Mouse (Mus musculus) hindbrain, embryonic 15.5 days (tissue): Measurements from ENCODE around the gene Chmp6. TPM values are rescaled to one million over a fixed set of nuclear protein-coding genes. Genes with fewer than 3 reads are reported as not detected.
A peak's percentile ranks its signal among the peaks of the same experiment; 100 is the strongest.

Source experiments
- ATAC-seq: fragments of 200-750 bp; cut with Nextera tagmentation; 2 replicates; pipeline ENCODE4 v1.8.0; 2017; ENCODE audit warnings: low read depth, moderate number of reproducible peaks, moderate TSS enrichment; ENCODE audit not compliant: low FRiP score
- H3K27ac ChIP-seq: fragments of 300-500 bp; sonication (generic); replicated peaks from 2 replicates; pipeline ENCODE4 v1.5.1; 2015; ENCODE audit warnings: mild to moderate bottlenecking, inconsistent platforms
- H3K27me3 ChIP-seq: fragments of 300-500 bp; sonication (generic); 2 replicates; pipeline ENCODE4 v1.6.1; 2015; ENCODE audit warnings: control low read depth, inconsistent platforms
- H3K36me3 ChIP-seq: fragments of 300-500 bp; sonication (generic); 2 replicates; pipeline ENCODE4 v1.6.1; 2015; ENCODE audit warnings: control low read depth, inconsistent platforms
- H3K4me1 ChIP-seq: fragments of 300-500 bp; sonication (generic); replicated peaks from 2 replicates; pipeline ENCODE4 v1.6.1; 2015; ENCODE audit warnings: control low read depth, inconsistent platforms
- H3K4me2 ChIP-seq: fragments of 300-500 bp; sonication (generic); 2 replicates; pipeline ENCODE4 v1.6.1; 2015; ENCODE audit warnings: moderate library complexity, mild to moderate bottlenecking, inconsistent platforms
- H3K4me3 ChIP-seq: fragments of 300-500 bp; sonication (generic); 2 replicates; pipeline ENCODE4 v1.5.1; 2015; ENCODE audit warnings: mild to moderate bottlenecking, inconsistent platforms
- H3K9ac ChIP-seq: fragments of 300-500 bp; sonication (generic); 2 replicates; pipeline ENCODE4 v1.6.1; 2015; ENCODE audit warnings: inconsistent platforms
- H3K9me3 ChIP-seq: fragments of 300-500 bp; sonication (generic); 2 replicates; pipeline ENCODE4 v1.6.1; 2016; ENCODE audit warnings: control low read depth, inconsistent platforms
- WGBS: fragments of 180-500 bp; shearing (Covaris S2); methylation state at CpG from one replicate; pipeline ENCODE4 v1.1.7; 2015; 5-methylcytosine and 5-hydroxymethylcytosine counted together
- polyA plus RNA-seq: library from polyadenylated mRNA; unstranded; fragments of >200 nt; fragmentation: Nextera tagmentation; extraction: Ambion mirVana; gene quantifications from 2 replicates; pipeline ENCODE4 v1.2.1, GENCODE M21; 2015

Gene Chmp6
- polyA plus RNA-seq, 1 experiment from 2014 or later: 109 TPM

- Histone ChIP-seq H3K36me3 (peaks cover 9% of the 10 kb centered on the region; the same call in 1 of the 2 replicates), H3K9me3 (no peaks in the 10 kb centered on the region), H3K27me3 (no peaks in the 10 kb centered on the region; the same call in 1 of the 2 replicates), H3K4me2 (peak overlapping the region; percentile 91), H3K4me1 (peaks cover 41% of the 10 kb centered on the region), H3K27ac (peak overlapping the region; percentile 69), H3K9ac (peak overlapping the region; percentile 83), H3K4me3 (peak overlapping the region; percentile 58)
- ATAC-seq: no peak; the same call in 1 of the 2 replicates
- 7% methylated on average over 7 of the region's 7 CpGs for WGBS
These were observed 396 bp upstream of the Chmp6 start for GRCm38 (mm10) chr11:119912845-119913244.

- peak overlapping the region; percentile 69 for H3K27ac ChIP-seq
- H3K36me3 ChIP-seq: peaks cover 19% of the 10 kb centered on the region
- peak overlapping the region; percentile 58 for H3K4me3 ChIP-seq
- ATAC-seq: no peak
- peaks cover 41% of the 10 kb centered on the region for H3K4me1 ChIP-seq
- no peaks in the 10 kb centered on the region; the same call in 1 of the 2 replicates for H3K27me3 ChIP-seq
- H3K9ac ChIP-seq: peak overlapping the region; percentile 83
- under 1% methylated on average over 26 of the region's 26 CpGs for WGBS
- peak overlapping the region; percentile 91 for H3K4me2 ChIP-seq
- no peaks in the 10 kb centered on the region for H3K9me3 ChIP-seq
These were observed 684 bp downstream of the Chmp6 start for GRCm38 (mm10) chr11:119913935-119914314.

- Histone ChIP-seq H3K9me3 (no peaks in the 10 kb centered on the region), H3K27me3 (no peaks in the 10 kb centered on the region), H3K9ac (peak overlapping the region; percentile 83), H3K27ac (peak overlapping the region; percentile 69), H3K4me3 (peak overlapping the region; percentile 58), H3K36me3 (peaks cover 23% of the 10 kb centered on the region), H3K4me1 (peaks cover 41% of the 10 kb centered on the region), H3K4me2 (peak overlapping the region; percentile 91)
- WGBS: 36% methylated on average over 4 of the region's 4 CpGs
- no peak for ATAC-seq
These were observed 1.1 kb downstream of the Chmp6 start for GRCm38 (mm10) chr11:119914381-119914780.

- H3K4me2 ChIP-seq: no peak overlapping the region
- H3K27ac ChIP-seq: 0 out of 2 replicates have a peak overlapping the region, but pooled peaks have one; percentile 0
- H3K4me3 ChIP-seq: no peak overlapping the region
- no peaks in the 10 kb centered on the region for H3K9me3 ChIP-seq
- H3K4me1 ChIP-seq: peaks cover 35% of the 10 kb centered on the region
- 85% methylated on average over 9 of the region's 9 CpGs for WGBS
- H3K9ac ChIP-seq: no peak overlapping the region
- ATAC-seq: no peak
- H3K36me3 ChIP-seq: peaks cover 23% of the 10 kb centered on the region
- no peaks in the 10 kb centered on the region for H3K27me3 ChIP-seq
These were observed 2.4 kb downstream of the Chmp6 start for GRCm38 (mm10) chr11:119915666-119916065.

GRCm38 (mm10) chr11:119916102-119916790 lies 3.0 kb downstream of the Chmp6 start:
- Histone ChIP-seq H3K4me2 (no peak overlapping the region), H3K27ac (0 out of 2 replicates have a peak overlapping the region, but pooled peaks have one; percentile 0), H3K4me3 (no peak overlapping the region), H3K4me1 (peaks cover 35% of the 10 kb centered on the region), H3K27me3 (no peaks in the 10 kb centered on the region), H3K9ac (no peak overlapping the region), H3K9me3 (no peaks in the 10 kb centered on the region), H3K36me3 (peaks cover 23% of the 10 kb centered on the region)
- 86% methylated on average over 15 of the region's 15 CpGs for WGBS
- no peak for ATAC-seq

- no peak overlapping the region for H3K9ac ChIP-seq
- H3K36me3 ChIP-seq: peaks cover 23% of the 10 kb centered on the region
- 91% methylated on average over 21 of the region's 21 CpGs for WGBS
- no peak overlapping the region for H3K4me3 ChIP-seq
- no peaks in the 10 kb centered on the region for H3K27me3 ChIP-seq
- ATAC-seq: no peak
- H3K9me3 ChIP-seq: no peaks in the 10 kb centered on the region
- peaks cover 35% of the 10 kb centered on the region for H3K4me1 ChIP-seq
- no peak overlapping the region for H3K27ac ChIP-seq
- H3K4me2 ChIP-seq: no peak overlapping the region
These were observed 3.7 kb downstream of the Chmp6 start for GRCm38 (mm10) chr11:119916834-119917469.

- Histone ChIP-seq H3K4me2 (no peak overlapping the region), H3K27me3 (no peaks in the 10 kb centered on the region), H3K4me3 (no peak overlapping the region), H3K4me1 (peaks cover 25% of the 10 kb centered on the region), H3K9me3 (no peaks in the 10 kb centered on the region), H3K36me3 (peaks cover 23% of the 10 kb centered on the region), H3K9ac (no peak overlapping the region), H3K27ac (no peak overlapping the region)
- ATAC-seq: no peak
- 86% methylated on average over 7 of the region's 7 CpGs for WGBS
These were observed 5.3 kb downstream of the Chmp6 start for GRCm38 (mm10) chr11:119918521-119918920.

- no peak overlapping the region for H3K27ac ChIP-seq
- WGBS: 97% methylated on average over 4 of the region's 4 CpGs
- H3K4me3 ChIP-seq: no peak overlapping the region
- H3K9me3 ChIP-seq: no peaks in the 10 kb centered on the region
- ATAC-seq: no peak
- H3K9ac ChIP-seq: no peak overlapping the region
- H3K36me3 ChIP-seq: peaks cover 23% of the 10 kb centered on the region
- peaks cover 21% of the 10 kb centered on the region for H3K4me1 ChIP-seq
- H3K4me2 ChIP-seq: no peak overlapping the region
- H3K27me3 ChIP-seq: no peaks in the 10 kb centered on the region
These were observed 6.2 kb downstream of the Chmp6 start for GRCm38 (mm10) chr11:119919432-119919831.

- Histone ChIP-seq H3K4me1 (peaks cover 17% of the 10 kb centered on the region), H3K27me3 (no peaks in the 10 kb centered on the region), H3K36me3 (peaks cover 23% of the 10 kb centered on the region), H3K4me2 (no peak overlapping the region), H3K9ac (no peak overlapping the region), H3K9me3 (no peaks in the 10 kb centered on the region), H3K4me3 (no peak overlapping the region), H3K27ac (no peak overlapping the region)
- no peak for ATAC-seq
- WGBS: 60% methylated on average over 8 of the region's 8 CpGs
These were observed 6.7 kb downstream of the Chmp6 start for GRCm38 (mm10) chr11:119919897-119920296.

- Histone ChIP-seq H3K36me3 (peaks cover 23% of the 10 kb centered on the region), H3K27me3 (no peaks in the 10 kb centered on the region), H3K9ac (no peak overlapping the region), H3K4me3 (no peak overlapping the region), H3K4me2 (no peak overlapping the region), H3K27ac (no peak overlapping the region), H3K4me1 (peaks cover 9% of the 10 kb centered on the region), H3K9me3 (no peaks in the 10 kb centered on the region)
- ATAC-seq: no peak
- WGBS: 90% methylated on average over 5 of the region's 5 CpGs
These were observed 7.4 kb downstream of the Chmp6 start for GRCm38 (mm10) chr11:119920668-119921067.

GRCm38 (mm10) chr11:119925176-119925575 lies 11.9 kb downstream of the Chmp6 start:
- Histone ChIP-seq H3K4me3 (no peak overlapping the region), H3K9me3 (no peaks in the 10 kb centered on the region), H3K9ac (no peak overlapping the region), H3K4me1 (no peaks in the 10 kb centered on the region), H3K4me2 (no peak overlapping the region), H3K27me3 (no peaks in the 10 kb centered on the region), H3K36me3 (no peaks in the 10 kb centered on the region), H3K27ac (no peak overlapping the region)
- 86% methylated on average over 5 of the region's 5 CpGs for WGBS
- no peak for ATAC-seq

- no peaks in the 10 kb centered on the region for H3K27me3 ChIP-seq
- H3K9ac ChIP-seq: no peak overlapping the region
- H3K9me3 ChIP-seq: no peaks in the 10 kb centered on the region
- no peak overlapping the region for H3K4me3 ChIP-seq
- H3K27ac ChIP-seq: no peak overlapping the region
- no peak for ATAC-seq
- WGBS: 85% methylated on average over 5 of the region's 5 CpGs
- H3K4me2 ChIP-seq: no peak overlapping the region
- H3K4me1 ChIP-seq: no peaks in the 10 kb centered on the region
- H3K36me3 ChIP-seq: no peaks in the 10 kb centered on the region
These were observed 13.5 kb downstream of the Chmp6 start for GRCm38 (mm10) chr11:119926762-119927161.
